Mouse (Mus musculus): ENCODE data around the gene Ccdc28a. TPM values are rescaled to one million over a fixed set of nuclear protein-coding genes. Genes with fewer than 3 reads are reported as not detected.

Ccdc28a gene
- 7.8 and 9.6 TPM in 2 replicates for polyA plus RNA-seq (2015; fragmentation: Nextera tagmentation; extraction: Ambion mirVana)

DNA sequence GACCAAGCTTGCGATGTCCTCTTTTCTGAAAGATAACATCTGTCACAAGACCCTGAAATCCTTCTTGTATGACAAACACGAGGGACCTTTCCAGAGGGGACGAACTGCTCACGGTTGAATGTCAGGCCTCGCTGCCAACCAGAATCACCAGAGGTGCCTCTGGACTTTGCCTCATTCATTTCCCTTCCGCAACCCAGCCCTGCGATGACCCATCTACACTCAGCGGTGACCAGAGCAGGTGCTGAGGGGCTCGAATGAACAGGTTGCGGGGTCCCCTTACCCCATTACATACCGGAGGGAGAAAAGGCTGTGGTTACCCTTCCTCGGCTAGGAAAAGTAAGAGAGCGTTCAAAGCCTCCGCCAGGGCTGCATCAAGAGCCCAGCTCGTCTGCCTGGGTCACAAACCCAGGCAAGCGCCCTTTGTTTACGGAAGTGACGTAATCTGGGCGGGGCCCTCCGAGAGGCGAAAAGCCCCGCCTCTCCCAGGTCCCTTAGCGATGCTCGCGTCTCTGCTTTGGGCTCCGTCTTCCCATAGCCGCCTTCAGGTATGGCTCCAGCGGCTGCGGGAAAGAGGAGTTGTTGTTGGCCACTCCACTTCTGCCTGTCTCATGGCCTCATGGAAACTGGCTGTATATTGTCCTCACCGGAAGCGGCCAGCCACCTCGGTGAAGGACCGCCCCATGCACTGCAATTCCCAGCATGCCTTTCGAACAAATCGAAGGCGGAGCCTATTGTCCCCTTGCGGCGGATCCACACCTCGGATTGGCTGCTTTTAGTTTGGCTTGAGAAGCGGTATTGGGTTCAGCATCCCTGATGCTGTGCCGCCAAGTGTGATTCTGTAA is at the start of gene Ccdc28a:
Ccdc28a (minus strand) TSS at position 439 of the 842 bp plus-strand sequence.
- H3K9me3 ChIP-seq (ENCODE audit: control insufficient read depth, low read length) = no peaks in the 10 kb centered on the region
- H3K27me3 ChIP-seq (replicated peaks; ENCODE audit: control insufficient read depth, insufficient read depth, low read length) = no peaks in the 10 kb centered on the region
- peak within 1 kb of the TSS; percentile 59 for H3K9ac ChIP-seq (replicated peaks; ENCODE audit: low read depth, low read length)
- H3K4me1 ChIP-seq (replicated peaks; ENCODE audit: control insufficient read depth, insufficient read depth, low read length) = peaks cover 7% of the 10 kb centered on the region
- H3K27ac ChIP-seq (ENCODE audit: low read length) = peak within 1 kb of the TSS; percentile 56
- peak; percentile 99 for ATAC-seq
- H3K4me2 ChIP-seq (ENCODE audit: low read length) = peak within 1 kb of the TSS; percentile 81
- peak within 1 kb of the TSS; percentile 61 for H3K4me3 ChIP-seq (replicated peaks; ENCODE audit: low read length)
- no peaks in the 10 kb centered on the region for H3K36me3 ChIP-seq (ENCODE audit: control insufficient read depth, insufficient read depth)
- 1% methylated on average over 41 of the region's 41 CpGs for WGBS

DNA sequence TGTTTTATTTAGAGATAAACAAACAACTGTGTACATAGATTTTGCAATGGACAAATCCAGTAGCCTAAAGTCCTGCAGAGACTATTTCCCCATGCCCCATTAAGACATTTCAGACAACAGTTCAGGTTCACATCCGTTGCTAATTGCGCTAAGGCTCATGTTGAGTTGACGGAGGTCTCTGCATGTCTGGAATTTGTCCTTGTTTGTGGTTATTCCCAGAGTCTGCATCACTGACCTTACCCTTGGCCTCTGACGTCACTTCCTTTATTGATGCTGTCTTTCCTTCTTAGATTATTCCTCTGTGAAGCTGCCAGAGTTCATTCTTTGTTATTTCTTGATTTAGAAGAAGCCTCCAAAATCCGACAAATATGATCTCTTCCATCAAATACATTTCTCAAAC is 49.2 kb upstream of the Ccdc28a start:
- no peaks in the 10 kb centered on the region for H3K9me3 ChIP-seq (ENCODE audit: control insufficient read depth, low read length)

DNA sequence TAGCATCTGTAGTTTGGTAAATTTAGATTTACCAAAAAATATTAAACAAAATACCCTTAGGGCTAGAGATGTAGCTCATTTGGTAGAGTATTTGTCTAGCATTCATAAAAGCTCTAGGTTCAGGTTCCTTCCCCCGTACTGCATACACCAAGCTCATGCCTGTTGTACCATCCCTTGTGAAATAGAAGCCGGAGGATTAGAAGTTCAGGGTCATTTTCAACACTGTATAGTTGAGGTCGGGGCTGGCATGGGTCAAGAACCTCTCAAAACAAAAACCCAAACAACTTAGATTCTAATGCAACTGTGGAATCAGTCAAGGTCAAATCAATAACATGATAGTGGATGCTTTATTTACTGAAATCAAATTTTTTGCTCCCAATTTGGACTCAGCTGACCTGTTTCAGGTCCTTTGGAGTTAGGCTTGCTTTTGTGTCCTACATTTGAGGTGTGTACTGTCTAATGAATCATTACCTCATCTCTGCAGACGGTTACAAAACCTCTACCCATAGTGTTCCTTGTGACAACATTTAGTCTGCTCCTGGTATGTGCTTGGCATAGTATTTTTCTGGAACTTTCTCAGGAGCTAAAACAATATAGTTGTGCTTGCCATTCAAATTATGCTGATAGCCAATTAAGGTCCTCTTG is 41.4 kb upstream of the Ccdc28a start:
- H3K27ac ChIP-seq (ENCODE audit: low read length) = no peak overlapping the region
- 0 out of 2 replicates have a peak, but pooled peaks cover under 1% of the 10 kb centered on the region for H3K9me3 ChIP-seq (ENCODE audit: control insufficient read depth, low read length)
- H3K4me1 ChIP-seq (replicated peaks; ENCODE audit: control insufficient read depth, insufficient read depth, low read length) = no peaks in the 10 kb centered on the region
- WGBS = 76% methylated on average over 4 of the region's 4 CpGs
- H3K4me2 ChIP-seq (ENCODE audit: low read length) = no peak overlapping the region
- no peak overlapping the region for H3K4me3 ChIP-seq (replicated peaks; ENCODE audit: low read length)
- H3K27me3 ChIP-seq (replicated peaks; ENCODE audit: control insufficient read depth, insufficient read depth, low read length) = no peaks in the 10 kb centered on the region
- H3K9ac ChIP-seq (replicated peaks; ENCODE audit: low read depth, low read length) = no peak overlapping the region
- ATAC-seq = no peak
- H3K36me3 ChIP-seq (ENCODE audit: control insufficient read depth, insufficient read depth) = no peaks in the 10 kb centered on the region

More for the DNA sequence above, 49.2 kb upstream of the Ccdc28a start:
- no peak for ATAC-seq
- Histone ChIP-seq H3K4me2 (ENCODE audit: low read length) (no peak overlapping the region), H3K4me3 (replicated peaks; ENCODE audit: low read length) (no peak overlapping the region), H3K36me3 (ENCODE audit: control insufficient read depth, insufficient read depth) (no peaks in the 10 kb centered on the region), H3K27me3 (replicated peaks; ENCODE audit: control insufficient read depth, insufficient read depth, low read length) (no peaks in the 10 kb centered on the region), H3K27ac (ENCODE audit: low read length) (no peak overlapping the region), H3K9ac (replicated peaks; ENCODE audit: low read depth, low read length) (no peak overlapping the region), H3K4me1 (replicated peaks; ENCODE audit: control insufficient read depth, insufficient read depth, low read length) (no peaks in the 10 kb centered on the region)
- WGBS = 88% methylated on average over 5 of the region's 5 CpGs

DNA sequence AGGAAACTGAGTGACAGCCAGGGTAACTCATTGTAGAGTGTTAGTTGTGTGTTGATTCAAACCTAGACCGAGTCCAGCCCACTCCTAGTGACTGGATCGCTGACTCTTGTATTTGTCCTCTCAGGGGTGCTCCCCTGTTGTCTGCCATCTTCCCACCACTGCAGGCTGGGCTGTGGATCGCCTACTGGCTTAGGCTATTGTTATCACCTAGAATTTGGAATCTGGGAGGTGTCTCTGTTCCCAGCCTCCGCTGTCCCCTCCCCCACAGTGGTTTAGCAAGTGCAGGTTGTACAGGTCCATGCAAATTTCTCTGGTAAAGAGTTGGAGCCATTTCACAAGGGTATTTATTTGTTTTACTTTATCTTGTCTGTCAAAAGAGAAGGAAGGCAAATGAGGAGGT is 16.5 kb upstream of the Ccdc28a start:
- no peak overlapping the region for H3K9ac ChIP-seq (replicated peaks; ENCODE audit: low read depth, low read length)
- H3K4me1 ChIP-seq (replicated peaks; ENCODE audit: control insufficient read depth, insufficient read depth, low read length) = no peaks in the 10 kb centered on the region
- H3K36me3 ChIP-seq (ENCODE audit: control insufficient read depth, insufficient read depth) = no peaks in the 10 kb centered on the region
- no peak overlapping the region for H3K4me2 ChIP-seq (ENCODE audit: low read length)
- WGBS = 78% methylated on average over 4 of the region's 4 CpGs
- no peak overlapping the region for H3K27ac ChIP-seq (ENCODE audit: low read length)
- no peaks in the 10 kb centered on the region for H3K9me3 ChIP-seq (ENCODE audit: control insufficient read depth, low read length)
- no peaks in the 10 kb centered on the region for H3K27me3 ChIP-seq (replicated peaks; ENCODE audit: control insufficient read depth, insufficient read depth, low read length)
- no peak overlapping the region for H3K4me3 ChIP-seq (replicated peaks; ENCODE audit: low read length)
- no peak for ATAC-seq

DNA sequence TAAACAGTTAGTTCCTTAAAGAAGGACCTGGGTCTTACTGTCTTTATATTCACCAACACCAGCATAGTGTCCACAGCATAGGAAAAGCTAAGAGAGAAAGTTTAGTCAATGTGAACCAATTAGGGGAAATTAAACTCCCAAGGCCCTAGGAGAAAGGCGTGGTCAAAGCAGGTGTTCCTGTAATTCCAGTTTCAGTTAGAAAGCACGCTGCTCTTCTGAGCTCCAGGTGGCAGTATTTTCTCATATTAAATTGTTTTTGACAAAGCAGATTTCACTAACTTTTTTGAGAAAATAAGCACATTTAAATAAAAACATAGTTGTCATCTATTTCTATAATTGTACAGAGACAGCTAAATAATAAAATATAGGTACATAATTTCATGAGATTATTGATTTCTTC is 8.8 kb upstream of the Ccdc28a start:
- Histone ChIP-seq H3K9ac (replicated peaks; ENCODE audit: low read depth, low read length) (no peak overlapping the region), H3K27ac (ENCODE audit: low read length) (no peak overlapping the region)
- no peak for ATAC-seq

DNA sequence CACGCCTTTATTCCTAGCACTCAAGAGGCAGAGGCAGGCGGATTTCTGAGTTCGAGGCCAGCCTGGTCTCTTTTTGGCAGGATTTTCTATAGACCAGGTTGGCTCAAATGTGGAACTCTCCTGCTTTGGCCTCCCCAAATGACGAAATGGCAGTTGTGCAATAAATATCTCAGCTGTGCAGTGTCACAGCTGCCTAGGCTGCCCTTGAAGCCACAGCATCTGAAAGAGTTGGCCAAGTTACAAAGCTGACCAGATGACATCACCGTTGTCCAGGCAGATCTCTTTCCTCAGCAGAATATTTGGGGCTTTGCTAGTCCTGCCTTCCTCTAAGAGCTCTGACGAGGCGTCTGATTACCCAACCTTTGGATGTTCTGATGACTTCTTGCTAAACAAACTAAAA is 2.4 kb upstream of the Ccdc28a start:
- no peak overlapping the region for H3K4me3 ChIP-seq (replicated peaks; ENCODE audit: low read length)
- no peak overlapping the region for H3K27ac ChIP-seq (ENCODE audit: low read length)
- ATAC-seq = no peak
- WGBS = 91% methylated on average over 7 of the region's 7 CpGs
- no peaks in the 10 kb centered on the region for H3K9me3 ChIP-seq (ENCODE audit: control insufficient read depth, low read length)
- H3K9ac ChIP-seq (replicated peaks; ENCODE audit: low read depth, low read length) = no peak overlapping the region
- H3K36me3 ChIP-seq (ENCODE audit: control insufficient read depth, insufficient read depth) = no peaks in the 10 kb centered on the region
- peaks cover 7% of the 10 kb centered on the region for H3K4me1 ChIP-seq (replicated peaks; ENCODE audit: control insufficient read depth, insufficient read depth, low read length)
- H3K4me2 ChIP-seq (ENCODE audit: low read length) = no peak overlapping the region
- H3K27me3 ChIP-seq (replicated peaks; ENCODE audit: control insufficient read depth, insufficient read depth, low read length) = no peaks in the 10 kb centered on the region

More for the DNA sequence above, 8.8 kb upstream of the Ccdc28a start:
- Histone ChIP-seq H3K9me3 (ENCODE audit: control insufficient read depth, low read length) (no peaks in the 10 kb centered on the region), H3K4me1 (replicated peaks; ENCODE audit: control insufficient read depth, insufficient read depth, low read length) (no peaks in the 10 kb centered on the region), H3K27me3 (replicated peaks; ENCODE audit: control insufficient read depth, insufficient read depth, low read length) (no peaks in the 10 kb centered on the region), H3K36me3 (ENCODE audit: control insufficient read depth, insufficient read depth) (no peaks in the 10 kb centered on the region), H3K4me3 (replicated peaks; ENCODE audit: low read length) (no peak overlapping the region), H3K4me2 (ENCODE audit: low read length) (no peak overlapping the region)
- WGBS = 59% methylated on average over 2 of the region's 2 CpGs

DNA sequence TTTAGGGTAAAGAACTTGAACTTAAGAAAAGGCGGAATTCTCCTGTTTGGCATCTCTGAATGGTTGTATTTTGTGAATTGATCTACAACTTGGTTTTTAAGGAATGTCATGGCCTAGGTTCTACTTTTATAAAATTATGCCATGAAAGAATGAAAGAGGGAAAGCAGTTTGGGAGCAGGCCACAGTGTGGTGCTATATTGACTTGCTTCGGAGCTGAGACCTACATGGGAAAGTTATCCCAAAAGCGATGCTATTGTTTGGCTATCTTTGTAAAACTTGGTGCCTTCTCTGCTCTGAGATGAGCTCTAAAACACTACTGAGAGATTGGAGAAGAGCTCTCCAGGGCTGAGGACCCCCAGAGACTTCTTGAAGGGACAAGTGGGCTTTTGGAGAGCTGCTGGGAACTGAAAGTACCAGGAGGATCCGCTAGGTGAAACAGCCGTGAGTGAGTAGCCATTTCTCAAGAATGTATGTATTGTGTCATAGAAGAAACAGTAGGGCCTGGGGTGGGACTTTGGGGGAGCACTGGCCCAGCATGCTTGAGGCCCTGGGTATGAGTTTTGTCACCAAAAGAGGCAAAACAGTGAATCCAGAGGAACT is 1.6 kb upstream of the Ccdc28a start:
- Histone ChIP-seq H3K27me3 (replicated peaks; ENCODE audit: control insufficient read depth, insufficient read depth, low read length) (no peaks in the 10 kb centered on the region), H3K4me1 (replicated peaks; ENCODE audit: control insufficient read depth, insufficient read depth, low read length) (peaks cover 7% of the 10 kb centered on the region), H3K9me3 (ENCODE audit: control insufficient read depth, low read length) (no peaks in the 10 kb centered on the region), H3K27ac (ENCODE audit: low read length) (no peak overlapping the region), H3K4me3 (replicated peaks; ENCODE audit: low read length) (no peak overlapping the region), H3K9ac (replicated peaks; ENCODE audit: low read depth, low read length) (no peak overlapping the region), H3K36me3 (ENCODE audit: control insufficient read depth, insufficient read depth) (no peaks in the 10 kb centered on the region), H3K4me2 (ENCODE audit: low read length) (no peak overlapping the region)
- no peak for ATAC-seq
- 76% methylated on average over 5 of the region's 5 CpGs for WGBS

DNA sequence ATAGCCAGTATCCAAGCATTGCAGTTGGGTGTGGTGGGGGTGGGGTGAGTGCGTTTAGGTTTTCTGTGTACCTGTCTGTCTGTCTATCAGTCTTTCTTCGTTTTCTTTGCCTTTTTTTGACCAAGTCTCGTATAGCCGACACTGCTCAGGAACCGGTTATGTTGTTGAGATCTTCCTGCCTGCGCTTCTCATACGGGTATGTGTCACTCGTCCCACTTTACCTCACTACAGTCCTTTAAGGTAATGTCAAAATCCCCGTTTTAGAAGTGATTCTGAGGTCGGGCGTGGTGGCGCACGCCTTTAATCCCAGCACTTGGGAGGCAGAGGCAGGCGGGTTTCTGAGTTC is 577 bp upstream of the Ccdc28a start:
- Histone ChIP-seq H3K36me3 (ENCODE audit: control insufficient read depth, insufficient read depth) (no peaks in the 10 kb centered on the region), H3K4me2 (ENCODE audit: low read length) (peak overlapping the region; percentile 60), H3K9me3 (ENCODE audit: control insufficient read depth, low read length) (no peaks in the 10 kb centered on the region), H3K27me3 (replicated peaks; ENCODE audit: control insufficient read depth, insufficient read depth, low read length) (no peaks in the 10 kb centered on the region), H3K27ac (ENCODE audit: low read length) (no peak overlapping the region), H3K9ac (replicated peaks; ENCODE audit: low read depth, low read length) (peak overlapping the region; percentile 59), H3K4me1 (replicated peaks; ENCODE audit: control insufficient read depth, insufficient read depth, low read length) (peaks cover 7% of the 10 kb centered on the region), H3K4me3 (replicated peaks; ENCODE audit: low read length) (peak overlapping the region; percentile 61)
- peak; percentile 70 for ATAC-seq
- 13% methylated on average over 14 of the region's 14 CpGs for WGBS

DNA sequence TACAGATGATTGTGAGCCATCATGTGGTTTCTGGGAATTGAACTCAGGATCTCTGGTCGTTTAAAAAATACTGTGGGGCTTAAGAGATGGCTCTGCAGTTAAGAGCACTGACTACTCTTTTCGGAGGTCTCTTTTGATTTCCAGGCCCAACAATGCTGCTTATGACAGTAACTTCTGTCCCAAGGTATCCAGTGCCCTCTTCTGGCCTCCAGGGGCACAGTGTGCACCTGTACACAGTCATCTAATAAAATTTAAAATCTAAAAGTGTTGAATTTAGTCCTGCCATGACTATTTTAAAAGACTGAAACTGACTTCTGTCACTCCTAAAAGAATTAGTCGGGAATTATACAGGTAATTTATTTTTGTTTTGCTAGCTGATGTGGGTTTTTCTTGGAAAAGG is 907 bp downstream of the Ccdc28a start:
- no peaks in the 10 kb centered on the region for H3K36me3 ChIP-seq (ENCODE audit: control insufficient read depth, insufficient read depth)
- no peak overlapping the region for H3K4me3 ChIP-seq (replicated peaks; ENCODE audit: low read length)
- no peak for ATAC-seq
- 50% methylated on average over 3 of the region's 3 CpGs for WGBS
- no peaks in the 10 kb centered on the region for H3K27me3 ChIP-seq (replicated peaks; ENCODE audit: control insufficient read depth, insufficient read depth, low read length)
- peaks cover 7% of the 10 kb centered on the region for H3K4me1 ChIP-seq (replicated peaks; ENCODE audit: control insufficient read depth, insufficient read depth, low read length)
- no peak overlapping the region for H3K9ac ChIP-seq (replicated peaks; ENCODE audit: low read depth, low read length)
- H3K27ac ChIP-seq (ENCODE audit: low read length) = no peak overlapping the region
- H3K4me2 ChIP-seq (ENCODE audit: low read length) = peak overlapping the region; percentile 81
- no peaks in the 10 kb centered on the region for H3K9me3 ChIP-seq (ENCODE audit: control insufficient read depth, low read length)
